Mouse (Mus musculus) kidney, adult 2 months (tissue): Measurements from ENCODE around the gene Cd52.

Experiments used
- CTCF ChIP-seq: fragments of 200-500 bp; conservative IDR thresholded peaks from 2 replicates; pipeline ENCODE4 v1.5.1; 2011; ENCODE audit warnings: low read depth, mild to moderate bottlenecking, control low read depth, low read length, moderate library complexity, mixed read lengths; ENCODE audit not compliant: insufficient read depth, insufficient read length
- POLR2A ChIP-seq: fragments of 200-500 bp; IDR thresholded peaks from one replicate; pipeline ENCODE4 v1.6.1; 2011; ENCODE audit warnings: low read depth, low read length, control low read depth

GRCm38 (mm10) chr4:134100245-134100644 is 5.4 kb upstream of the Cd52 start:
- TF ChIP-seq POLR2A (no peak), CTCF (no peak)
